Mouse (Mus musculus): Measurements from ENCODE around the gene Zfp771.

Gene Zfp771

DNA sequence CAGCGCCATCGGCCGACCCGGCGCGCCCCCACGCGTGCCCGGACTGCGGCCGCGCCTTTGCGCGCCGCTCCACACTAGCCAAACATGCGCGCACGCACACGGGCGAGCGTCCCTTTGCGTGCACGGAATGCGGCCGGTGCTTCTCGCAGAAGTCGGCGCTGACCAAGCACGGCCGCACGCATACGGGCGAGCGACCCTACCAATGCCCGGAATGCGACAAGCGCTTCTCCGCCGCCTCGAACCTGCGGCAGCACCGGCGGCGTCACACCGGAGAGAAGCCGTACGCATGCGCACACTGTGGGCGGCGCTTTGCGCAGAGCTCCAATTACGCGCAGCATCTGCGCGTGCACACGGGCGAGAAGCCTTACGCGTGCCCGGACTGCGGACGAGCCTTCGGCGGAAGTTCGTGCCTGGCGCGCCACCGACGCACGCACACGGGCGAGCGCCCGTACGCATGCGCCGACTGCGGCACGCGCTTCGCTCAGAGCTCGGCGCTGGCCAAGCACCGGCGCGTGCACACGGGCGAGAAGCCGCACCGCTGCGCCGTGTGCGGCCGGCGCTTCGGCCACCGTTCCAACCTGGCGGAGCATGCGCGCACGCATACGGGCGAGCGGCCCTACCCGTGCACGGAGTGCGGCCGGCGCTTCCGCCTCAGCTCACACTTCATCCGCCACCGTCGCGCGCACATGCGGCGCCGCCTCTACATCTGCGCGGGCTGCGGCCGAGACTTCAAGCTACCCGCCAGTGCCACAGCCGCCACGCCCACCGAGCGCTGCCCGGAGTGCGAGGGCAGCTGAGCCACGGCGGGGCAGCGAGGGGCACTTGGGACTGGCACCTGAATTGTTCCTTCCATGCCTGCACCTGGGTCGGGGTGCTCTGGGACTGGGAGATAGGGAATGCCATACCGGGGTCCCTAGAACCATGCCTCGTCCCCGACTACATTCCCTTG lies 10.0 kb downstream of the Zfp771 start:
- peak; percentile 94 for DNase-seq (ENCODE audit: low spot score)

DNA sequence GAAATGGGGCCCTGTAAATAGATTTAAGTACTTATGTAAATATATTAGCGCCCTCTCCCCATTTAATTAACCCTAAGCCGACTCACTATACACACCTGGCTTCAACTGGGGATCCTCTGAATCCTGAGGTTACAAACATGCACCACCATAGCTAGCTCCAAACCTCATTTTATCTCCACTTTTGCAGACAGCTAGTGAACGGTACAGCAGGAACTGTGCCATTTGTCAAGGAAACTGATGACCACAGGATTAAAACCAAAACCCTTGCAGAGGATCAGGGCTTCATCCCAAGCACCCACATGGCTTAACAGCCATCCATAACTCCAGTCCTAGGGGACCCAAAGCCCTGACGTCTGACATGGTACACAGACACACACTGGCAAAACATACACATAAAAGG lies 10.9 kb downstream of the Zfp771 start:
- DNase-seq (ENCODE audit: low spot score): no peak

- DNase-seq (ENCODE audit: low spot score): no peak
Observed at GRCm38 (mm10) chr7:127255965-127256364, 11.9 kb downstream of the Zfp771 start.

- DNase-seq (ENCODE audit: low spot score): no peak
Observed at GRCm38 (mm10) chr7:127256518-127256917, 12.4 kb downstream of the Zfp771 start.

DNA sequence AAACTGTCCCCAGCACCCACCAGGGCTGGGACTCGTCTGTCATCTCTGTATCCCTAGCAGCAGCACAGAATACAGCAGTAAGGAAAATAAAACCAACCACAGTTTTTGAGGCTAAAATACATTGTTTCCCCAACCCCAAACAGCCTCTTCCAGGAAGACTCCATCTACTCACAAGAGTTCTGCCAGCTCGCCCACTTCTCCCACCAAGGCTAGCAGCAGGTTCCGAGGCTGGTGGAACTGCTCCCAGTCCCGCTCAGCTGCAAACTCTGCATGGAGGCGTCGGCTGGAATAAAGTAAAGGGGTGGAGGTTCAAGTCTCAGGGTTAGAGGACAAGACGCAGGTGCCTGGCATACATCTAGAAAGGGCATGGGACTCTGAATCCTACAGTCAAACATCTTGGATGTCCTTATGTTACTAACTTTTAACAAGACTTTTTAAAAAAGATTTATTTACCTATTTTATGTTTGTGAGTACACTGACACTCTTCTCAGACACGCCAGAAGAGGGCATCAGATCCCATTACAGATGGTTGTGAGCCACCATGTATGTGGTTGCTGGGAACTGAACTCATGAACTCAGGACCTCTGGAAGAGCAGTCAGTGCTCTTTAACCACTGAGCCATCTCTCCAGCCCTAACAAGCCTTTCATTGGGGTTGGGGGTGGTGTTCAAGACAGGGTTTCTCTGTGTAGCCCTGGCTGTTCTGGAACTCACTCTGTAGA lies 15.3 kb downstream of the Zfp771 start:
- DNase-seq (ENCODE audit: low spot score): no peak

- DNase-seq (ENCODE audit: low spot score): peak; percentile 95
Observed at GRCm38 (mm10) chr7:127260309-127261111, 16.4 kb downstream of the Zfp771 start, which contains the start of gene Dctpp1. Dctpp1 (minus strand) TSS chr7:127260709.

DNA sequence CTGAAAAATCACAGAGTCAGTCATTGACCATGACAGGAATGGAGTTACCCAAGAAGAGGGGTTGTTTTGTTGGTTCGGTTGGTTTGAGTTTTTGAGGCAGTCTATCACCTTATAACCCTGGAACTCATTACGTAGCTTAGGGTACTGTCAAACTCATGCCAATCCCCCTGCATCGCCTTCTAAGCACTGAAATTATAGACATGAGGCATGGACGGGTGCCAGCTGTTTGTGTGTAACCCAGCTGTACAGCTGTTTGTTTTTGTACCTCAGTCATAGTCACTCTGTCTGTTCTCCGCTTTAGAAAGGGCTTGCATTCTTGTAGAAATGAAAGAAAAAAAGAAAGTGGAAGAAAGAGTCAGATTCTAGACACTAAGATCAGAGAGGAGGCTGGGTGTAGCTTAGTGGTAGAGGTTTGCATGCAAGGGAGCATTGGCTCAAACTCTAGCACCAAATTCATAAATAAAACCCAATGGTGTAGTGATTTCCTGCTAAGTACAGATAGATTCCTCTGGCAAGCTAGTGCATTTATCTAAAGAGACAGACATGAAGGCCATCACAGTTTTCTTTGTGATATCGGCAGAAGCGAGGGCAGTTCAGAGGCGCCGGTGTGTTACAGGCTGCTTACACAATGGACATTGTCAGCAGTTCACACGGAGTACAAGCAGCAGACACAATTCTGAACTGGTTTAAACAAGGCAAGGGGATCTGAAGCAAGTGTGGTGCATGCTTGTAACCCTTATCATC lies 18.3 kb downstream of the Zfp771 start:
- DNase-seq (ENCODE audit: low spot score): no peak

- no peak for DNase-seq (ENCODE audit: low spot score)
Observed at GRCm38 (mm10) chr7:127263526-127263925, 19.5 kb downstream of the Zfp771 start.

- no peak for DNase-seq (ENCODE audit: low spot score)
Observed at GRCm38 (mm10) chr7:127270256-127270655, 26.2 kb downstream of the Zfp771 start.

DNA sequence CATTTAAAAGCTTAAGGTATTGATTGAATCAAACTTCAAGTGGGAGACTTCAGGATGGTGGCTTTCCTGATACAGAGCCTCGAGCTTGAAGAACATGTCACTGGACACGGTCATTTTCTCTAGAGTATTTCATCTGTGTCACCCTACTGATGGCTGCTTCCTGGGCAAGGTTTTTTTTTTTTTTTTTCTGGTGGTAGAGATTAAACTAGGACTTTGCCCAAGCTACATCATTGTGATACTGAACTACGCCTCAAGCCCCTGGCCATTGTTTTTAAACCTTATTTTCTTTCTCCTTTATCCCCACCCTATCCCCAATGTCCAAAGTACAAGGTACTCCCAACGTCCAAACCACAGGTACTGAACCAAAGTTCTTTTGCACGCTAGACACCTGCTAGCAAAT lies 26.6 kb downstream of the Zfp771 start:
- no peak for DNase-seq (ENCODE audit: low spot score)

GRCm38 (mm10) chr7:127271093-127271492 lies 27.0 kb downstream of the Zfp771 start:
- DNase-seq (ENCODE audit: low spot score): no peak

GRCm38 (mm10) chr7:127272566-127272965 lies 28.5 kb downstream of the Zfp771 start:
- DNase-seq (ENCODE audit: low spot score): no peak

- DNase-seq (ENCODE audit: low spot score): no peak
Observed at GRCm38 (mm10) chr7:127273118-127273923, 29.2 kb downstream of the Zfp771 start.

DNA sequence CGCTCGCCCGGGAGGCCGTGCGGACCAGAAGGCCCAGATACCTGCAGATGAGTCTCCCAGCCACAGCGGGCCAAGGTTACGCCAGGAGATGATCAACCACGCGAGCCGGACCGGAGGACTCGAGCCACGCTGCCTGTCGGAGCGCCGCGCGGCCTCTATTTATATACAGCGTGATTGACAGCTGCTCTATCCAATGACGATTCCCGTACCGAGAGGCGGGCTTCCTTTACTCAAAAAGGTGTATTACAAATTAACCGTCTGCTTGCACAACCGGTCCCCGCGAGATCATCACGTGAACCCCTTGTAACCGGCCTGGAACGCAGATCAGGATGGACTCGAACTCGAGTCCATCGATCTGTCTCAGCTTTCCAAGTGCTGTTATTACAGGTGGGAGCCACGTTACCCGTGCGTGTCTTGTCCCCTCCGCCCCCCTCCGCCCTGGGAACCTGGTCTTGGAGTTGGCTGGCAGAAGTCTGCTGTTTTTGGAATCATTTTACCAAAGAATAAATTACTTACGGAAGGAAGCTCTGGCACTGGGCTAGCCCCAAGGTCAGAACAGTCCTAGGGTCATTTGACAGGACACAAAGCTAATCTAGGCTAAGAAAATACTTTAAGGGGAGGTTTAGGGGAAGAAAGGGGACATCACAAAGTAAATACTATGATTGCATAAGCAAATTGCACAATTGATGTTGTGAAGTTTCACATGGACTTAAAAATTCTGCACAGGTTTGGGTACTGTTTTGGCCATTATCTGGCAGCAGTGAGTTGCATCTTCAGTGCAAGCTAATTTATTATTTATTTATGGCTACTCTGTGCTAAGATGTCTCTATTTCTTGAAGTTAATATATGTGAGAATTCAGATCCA lies 30.1 kb downstream of the Zfp771 start, which contains the start of gene Sephs2:
Gene Sephs2, minus strand, starts transcription at position 131 of the 865 bp plus-strand sequence.
- DNase-seq (ENCODE audit: low spot score): peak; percentile 91

DNA sequence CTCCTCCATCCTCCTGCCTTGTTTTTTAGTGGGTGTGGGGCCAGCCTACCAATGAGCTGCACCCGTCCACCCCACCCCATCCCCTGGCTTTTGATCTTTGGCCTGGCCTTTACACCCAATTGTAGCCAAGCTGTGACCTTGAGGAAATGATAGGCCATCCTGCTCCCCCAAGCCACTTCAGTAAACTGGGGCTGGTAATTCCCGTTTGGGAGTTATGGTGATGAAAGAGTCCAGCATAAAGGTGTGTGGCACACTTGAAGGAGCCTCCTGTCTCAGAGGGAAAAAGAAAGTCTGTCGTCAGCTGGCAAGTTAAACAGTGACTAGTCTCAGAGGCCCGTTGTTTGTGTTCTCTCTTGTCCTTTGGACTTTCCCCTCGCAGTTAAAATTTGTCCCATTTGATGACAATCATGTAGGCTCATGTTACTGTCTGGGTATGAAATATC lies 32.5 kb downstream of the Zfp771 start:
- DNase-seq (ENCODE audit: low spot score): no peak

DNA sequence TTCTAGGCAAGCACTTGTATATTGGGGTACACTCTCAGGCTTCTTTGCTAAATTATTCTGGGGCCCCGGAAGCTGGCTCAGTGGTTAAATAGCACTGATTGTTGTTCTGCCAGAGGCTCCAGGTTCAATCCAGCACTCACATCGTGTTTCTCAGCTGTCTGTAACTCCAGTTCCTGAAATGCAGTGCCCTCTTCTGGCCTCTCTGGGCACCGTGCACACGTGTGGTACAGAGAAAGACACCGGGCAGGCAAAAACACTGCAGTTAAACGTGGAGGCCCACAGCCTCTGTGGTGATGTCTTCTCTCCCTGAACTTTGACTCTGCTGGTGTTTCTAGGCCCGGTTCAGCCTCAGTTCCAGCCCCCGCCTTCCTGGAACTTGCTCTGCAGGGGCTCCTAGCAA lies 34.2 kb downstream of the Zfp771 start:
- DNase-seq (ENCODE audit: low spot score): no peak

- DNase-seq (ENCODE audit: low spot score): no peak
Observed at GRCm38 (mm10) chr7:127280092-127280491, 36.0 kb downstream of the Zfp771 start.

DNA sequence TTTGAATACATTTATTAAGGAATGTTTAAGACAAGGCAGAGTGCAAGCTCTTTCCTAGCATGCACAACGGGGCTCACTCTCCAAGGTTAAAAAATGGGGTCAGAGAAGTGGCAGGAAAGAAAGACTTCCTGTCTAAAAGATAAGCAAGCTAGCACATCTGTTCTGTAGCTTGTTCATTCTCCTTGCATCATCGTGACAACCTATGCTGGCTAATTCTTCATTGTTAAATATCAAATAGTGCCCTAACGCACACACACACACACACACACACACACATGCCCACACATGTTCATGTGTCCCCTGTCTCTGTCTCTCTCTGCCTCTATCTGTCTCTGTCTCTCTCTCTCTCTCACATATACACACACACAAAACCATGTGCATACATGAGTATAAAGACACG lies 37.0 kb downstream of the Zfp771 start:
- DNase-seq (ENCODE audit: low spot score): no peak

DNA sequence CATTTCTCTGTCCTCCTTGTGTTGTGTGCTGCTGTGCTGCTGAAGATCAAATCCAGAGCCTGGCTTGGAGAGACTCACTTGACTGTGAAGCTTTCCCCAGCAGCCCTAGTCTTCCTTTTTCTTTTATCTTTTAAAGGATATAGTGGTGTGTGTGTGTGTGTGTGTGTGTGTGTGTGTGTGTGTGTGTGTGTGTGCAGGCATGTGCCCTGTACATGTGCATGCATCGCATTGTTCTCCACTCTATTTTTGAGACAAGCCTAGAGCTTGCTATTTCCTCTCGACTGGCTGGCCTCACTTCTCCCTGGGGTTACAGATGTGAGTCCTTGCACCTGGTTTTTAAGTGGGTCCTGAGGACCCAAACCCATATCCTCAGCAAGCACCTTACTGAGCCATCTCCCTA lies 38.1 kb downstream of the Zfp771 start:
- DNase-seq (ENCODE audit: low spot score): no peak

Measured in ovary, postnatal 36 days (tissue).